Mouse (Mus musculus) thymus, adult 2 months (tissue): Measurements from ENCODE around the gene D430041D05Rik. TPM values are rescaled to one million over a fixed set of nuclear protein-coding genes. Genes with fewer than 3 reads are reported as not detected.

Experiments used
- DNase-seq: peaks from one replicate; pipeline ENCODE4 v3.0.0; 2021
- H3K27ac ChIP-seq: fragments of 200-500 bp; 2 replicates; pipeline ENCODE4 v1.5.1; 2012; ENCODE audit warnings: low read length, control low read depth; ENCODE audit not compliant: control insufficient read depth, insufficient read depth
- H3K27me3 ChIP-seq: fragments of 200-500 bp; 2 replicates; pipeline ENCODE4 v1.6.1; 2012; ENCODE audit warnings: mild to moderate bottlenecking, low read length, moderate library complexity, mixed read lengths; ENCODE audit not compliant: control insufficient read depth, insufficient read depth
- H3K36me3 ChIP-seq: fragments of 200-500 bp; 2 replicates; pipeline ENCODE4 v1.6.1; 2012; ENCODE audit warnings: mild to moderate bottlenecking, low read length, moderate library complexity; ENCODE audit not compliant: control insufficient read depth, insufficient read depth
- H3K4me1 ChIP-seq: fragments of 200-500 bp; replicated peaks from 2 replicates; pipeline ENCODE4 v1.6.1; 2012; ENCODE audit warnings: low read length; ENCODE audit not compliant: control insufficient read depth, insufficient read depth
- H3K4me3 ChIP-seq: fragments of 200-500 bp; 2 replicates; pipeline ENCODE4 v1.5.1; 2012; ENCODE audit warnings: mild to moderate bottlenecking, low read length, control low read depth, moderate library complexity; ENCODE audit not compliant: control insufficient read depth, insufficient read depth
- CTCF ChIP-seq: fragments of 200-500 bp; IDR thresholded peaks from 2 replicates; pipeline ENCODE4 v1.5.1; 2012; ENCODE audit warnings: mild to moderate bottlenecking, control low read depth, low read length, moderate library complexity, borderline replicate concordance; ENCODE audit not compliant: control insufficient read depth, poor library complexity, insufficient read depth; ENCODE audit errors: extremely low read depth
- POLR2A ChIP-seq: fragments of 200-500 bp; IDR thresholded peaks from 2 replicates; pipeline ENCODE4 v1.6.1; 2012; ENCODE audit warnings: mild to moderate bottlenecking, low read length, control low read depth, moderate library complexity; ENCODE audit not compliant: control insufficient read depth, poor library complexity, insufficient read depth; ENCODE audit errors: extremely low read depth
- WGBS: fragments of 180-500 bp; shearing (Covaris S2); methylation state at CpG from one replicate; pipeline ENCODE4 v1.1.7; 2018; 5-methylcytosine and 5-hydroxymethylcytosine counted together
- polyA plus RNA-seq: library from polyadenylated mRNA; depleted of rRNA; stranded (reverse); fragments of >200 nt; gene quantifications from 2 replicates; pipeline ENCODE4 v1.2.3, GENCODE M21; 2012

Gene D430041D05Rik
- polyA plus RNA-seq, 1 experiment = 3.0 TPM

DNA sequence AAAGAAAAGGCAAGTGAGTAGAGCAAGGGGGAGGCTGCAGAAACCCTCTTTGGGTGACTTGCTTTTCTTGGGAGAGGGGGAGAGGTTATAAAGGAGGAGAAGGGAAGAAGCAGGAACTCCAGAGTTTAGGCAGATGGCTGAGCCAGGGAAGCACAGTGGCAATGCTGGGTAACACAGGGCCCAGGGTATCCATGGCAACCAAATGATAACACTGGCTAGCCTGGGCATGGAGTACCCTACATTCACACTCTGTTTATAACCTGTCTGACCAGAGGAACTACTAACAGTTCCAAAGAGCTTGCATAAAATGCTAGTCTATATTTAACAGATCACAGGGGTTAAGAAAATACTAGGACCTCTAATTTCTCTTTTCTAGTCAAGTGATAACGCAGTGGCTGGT lies 51.9 kb downstream of the D430041D05Rik start:
- DNase-seq = no peak
- TF ChIP-seq CTCF (no peak), POLR2A (no peak)
- Histone ChIP-seq H3K36me3 (no peaks in the 10 kb centered on the region), H3K4me1 (no peaks in the 10 kb centered on the region), H3K27ac (no peak overlapping the region), H3K4me3 (no peak overlapping the region), H3K27me3 (no peaks in the 10 kb centered on the region)
- 67% methylated on average over 1 of the region's 1 CpGs for WGBS

DNA sequence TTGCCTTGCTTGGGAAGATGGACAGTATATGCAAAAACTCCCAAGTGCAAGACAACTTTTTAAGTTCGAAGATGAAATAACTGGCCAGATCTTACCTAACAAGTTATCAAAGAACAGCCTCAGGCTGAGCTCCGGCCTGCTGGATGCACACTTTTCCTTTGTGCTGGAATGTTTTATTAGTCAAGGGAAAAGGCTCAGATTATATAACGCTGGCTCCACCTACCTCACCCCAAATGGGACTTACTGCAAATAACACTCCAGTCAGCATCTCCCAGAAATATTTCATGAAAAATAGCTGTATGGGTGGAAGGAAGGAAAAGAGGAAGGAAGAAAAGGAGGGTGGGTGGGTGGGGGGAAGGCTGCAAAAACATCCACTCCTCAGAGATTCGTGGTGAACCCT lies 54.3 kb downstream of the D430041D05Rik start:
- TF ChIP-seq POLR2A (no peak), CTCF (no peak)
- no peak overlapping the region for H3K27ac ChIP-seq
- H3K4me1 ChIP-seq = no peaks in the 10 kb centered on the region
- H3K4me3 ChIP-seq = no peak overlapping the region
- no peak for DNase-seq
- 69% methylated on average over 4 of the region's 4 CpGs for WGBS
- no peaks in the 10 kb centered on the region for H3K36me3 ChIP-seq
- H3K27me3 ChIP-seq = no peaks in the 10 kb centered on the region

DNA sequence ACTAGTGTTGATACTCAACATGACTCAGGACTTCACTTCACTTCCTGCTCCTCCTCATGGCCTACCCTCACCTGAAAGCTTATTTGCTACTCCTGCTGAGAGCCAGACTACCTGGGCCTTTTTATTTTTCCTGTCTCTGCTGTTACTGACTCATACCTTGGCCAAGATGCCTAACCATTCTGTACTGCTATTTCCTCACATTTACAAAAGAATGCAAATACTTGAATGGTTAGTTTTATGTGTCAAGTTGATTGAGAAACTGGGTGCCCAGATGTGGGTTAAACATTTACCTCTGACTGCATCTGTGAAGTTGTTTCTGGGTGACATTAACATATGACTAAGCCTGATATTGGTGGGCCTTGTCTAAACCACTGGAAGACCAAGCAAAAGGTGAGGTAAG lies 56.7 kb downstream of the D430041D05Rik start:
- Histone ChIP-seq H3K4me3 (no peak overlapping the region), H3K27ac (no peak overlapping the region), H3K4me1 (no peaks in the 10 kb centered on the region), H3K36me3 (no peaks in the 10 kb centered on the region), H3K27me3 (no peaks in the 10 kb centered on the region)
- DNase-seq = no peak
- TF ChIP-seq POLR2A = no peak
- no peak for TF ChIP-seq CTCF

DNA sequence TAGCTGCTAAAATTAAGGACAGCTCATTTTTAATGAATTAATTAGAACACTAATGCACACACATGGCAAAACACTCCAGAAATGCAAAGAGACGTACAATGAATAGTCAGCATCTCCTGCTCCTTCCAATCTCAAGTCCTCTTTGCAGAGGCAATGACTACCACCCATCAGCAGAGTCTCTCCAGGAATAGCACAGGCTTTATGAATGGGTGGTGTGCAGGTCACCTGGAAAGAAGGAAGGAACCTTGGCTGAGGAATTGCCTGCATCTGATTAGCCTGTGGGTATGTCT lies 58.7 kb downstream of the D430041D05Rik start:
- no peak overlapping the region for H3K27ac ChIP-seq
- H3K4me3 ChIP-seq = no peak overlapping the region
- H3K36me3 ChIP-seq = no peaks in the 10 kb centered on the region
- no peaks in the 10 kb centered on the region for H3K4me1 ChIP-seq
- 96% methylated on average over 1 of the region's 1 CpGs for WGBS
- no peak for DNase-seq
- TF ChIP-seq POLR2A (no peak), CTCF (no peak)
- no peaks in the 10 kb centered on the region for H3K27me3 ChIP-seq

DNA sequence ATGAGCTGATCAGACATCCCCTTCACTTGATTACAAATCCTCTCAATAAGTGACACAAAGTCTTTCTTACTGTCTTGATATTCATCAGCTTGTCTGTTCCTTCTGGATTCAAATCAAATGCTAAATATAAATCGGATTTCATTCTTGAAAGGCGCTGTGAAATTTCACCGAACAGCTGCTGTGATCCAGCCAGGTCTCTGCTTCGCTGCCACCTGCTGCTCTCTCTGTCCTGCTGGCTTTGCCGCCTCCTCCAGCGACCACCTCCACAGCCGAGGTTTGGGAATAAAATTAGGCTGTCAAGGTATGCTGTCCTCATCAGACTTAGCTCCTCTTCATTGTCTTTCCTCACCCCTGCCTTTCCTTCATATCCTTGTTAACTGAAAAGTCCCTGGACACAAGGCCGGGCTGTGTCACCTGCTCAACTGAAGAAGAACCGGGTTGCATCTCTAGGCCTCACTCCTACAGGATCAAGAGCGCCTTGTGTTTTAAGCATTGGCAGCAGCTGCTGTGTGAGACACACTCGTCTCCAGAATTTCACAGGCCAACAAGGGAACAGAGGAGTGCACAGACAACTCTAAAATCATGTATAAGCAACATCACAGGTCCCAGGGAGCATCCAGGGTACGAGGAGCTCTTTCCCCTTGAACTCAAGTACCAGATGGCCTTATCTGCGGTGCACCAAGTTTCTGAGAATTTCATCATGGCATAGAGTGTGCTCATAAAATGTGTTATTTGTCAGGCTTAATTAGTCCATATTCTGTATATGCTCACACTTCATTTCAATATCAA lies 59.2 kb downstream of the D430041D05Rik start:
- DNase-seq = no peak
- Histone ChIP-seq H3K4me1 (no peaks in the 10 kb centered on the region), H3K4me3 (no peak overlapping the region), H3K36me3 (no peaks in the 10 kb centered on the region), H3K27ac (no peak overlapping the region), H3K27me3 (no peaks in the 10 kb centered on the region)
- 86% methylated on average over 13 of the region's 13 CpGs for WGBS
- TF ChIP-seq POLR2A (no peak), CTCF (no peak)

DNA sequence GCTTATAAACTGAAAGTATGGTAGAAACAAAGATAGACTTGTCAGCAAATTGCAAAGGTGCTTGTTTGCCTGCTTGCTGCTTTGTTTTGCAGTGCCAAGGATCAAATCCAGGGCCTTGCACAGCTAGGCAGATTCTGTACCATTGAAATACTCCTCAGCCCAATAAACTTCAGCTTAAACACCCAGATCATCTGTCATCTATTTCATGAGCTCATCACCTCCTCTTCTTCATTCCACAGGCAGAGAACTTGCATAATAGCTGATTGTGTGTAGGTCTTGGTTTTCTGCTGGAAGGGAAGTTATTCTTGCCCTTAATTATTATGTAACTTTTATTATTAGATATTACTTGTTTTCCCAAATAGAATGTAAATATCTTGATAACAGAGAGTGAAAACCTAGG lies 73.2 kb downstream of the D430041D05Rik start:
- TF ChIP-seq CTCF (no peak), POLR2A (no peak)
- H3K36me3 ChIP-seq = no peaks in the 10 kb centered on the region
- H3K4me3 ChIP-seq = no peak overlapping the region
- H3K27ac ChIP-seq = no peak overlapping the region
- no peak for DNase-seq
- no peaks in the 10 kb centered on the region for H3K27me3 ChIP-seq
- H3K4me1 ChIP-seq = no peaks in the 10 kb centered on the region

DNA sequence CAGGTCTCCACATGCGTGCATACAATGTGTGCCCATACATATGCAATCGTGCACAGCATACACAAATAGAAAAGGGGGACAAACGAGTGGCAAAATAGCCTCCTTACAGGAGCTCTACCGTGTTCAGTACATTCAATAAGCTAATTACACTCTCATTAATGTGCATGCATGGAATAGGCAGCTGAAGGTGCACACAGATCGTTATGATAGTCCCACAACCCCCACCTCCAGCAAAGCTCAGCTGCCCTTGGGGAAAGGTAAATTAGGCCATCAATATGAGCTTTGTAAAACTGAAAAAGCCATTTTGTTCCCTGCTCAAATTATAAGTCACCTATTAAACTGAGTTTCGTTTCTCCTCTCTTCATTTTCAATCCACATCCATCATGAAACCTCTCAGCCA lies 75.0 kb downstream of the D430041D05Rik start:
- no peak for DNase-seq
- Histone ChIP-seq H3K4me3 (no peak overlapping the region), H3K27me3 (no peaks in the 10 kb centered on the region), H3K4me1 (no peaks in the 10 kb centered on the region), H3K27ac (no peak overlapping the region), H3K36me3 (no peaks in the 10 kb centered on the region)
- WGBS = 89% methylated on average over 6 of the region's 6 CpGs
- no peak for TF ChIP-seq POLR2A
- no peak for TF ChIP-seq CTCF
